Mouse (Mus musculus): ENCODE measurements around the gene Ppip5k2. TPM values are rescaled to one million over a fixed set of nuclear protein-coding genes. Genes with fewer than 3 reads are reported as not detected.
"Not testable (repeated sequence)": the region's sequence is repeated elsewhere in the genome, so short reads cannot be mapped to it uniquely, and the experiment has no call there.

Ppip5k2 gene
- polyA plus RNA-seq, 1 experiment from 2014 or later, result 33.4 TPM

- H3K27me3 ChIP-seq, result no peaks in the 10 kb centered on the region
- 0 out of 2 replicates have a peak, but pooled peaks cover 3% of the 10 kb centered on the region for H3K36me3 ChIP-seq
- H3K9me3 ChIP-seq (replicated peaks), result no peaks in the 10 kb centered on the region
- H3K27ac ChIP-seq, result no peak overlapping the region
- H3K4me3 ChIP-seq (replicated peaks), result no peak overlapping the region
- WGBS, result 95% methylated on average over 2 of the region's 2 CpGs
- peaks cover 3% of the 10 kb centered on the region; the same call in 1 of the 2 replicates for H3K4me1 ChIP-seq
- H3K9ac ChIP-seq, result no peak overlapping the region
- no peak for ATAC-seq (replicated peaks; ENCODE audit: low FRiP score)
- no peak overlapping the region for H3K4me2 ChIP-seq
Measured at GRCm38 (mm10) chr1:97773973-97774372, 3.8 kb upstream of the Ppip5k2 start.

DNA sequence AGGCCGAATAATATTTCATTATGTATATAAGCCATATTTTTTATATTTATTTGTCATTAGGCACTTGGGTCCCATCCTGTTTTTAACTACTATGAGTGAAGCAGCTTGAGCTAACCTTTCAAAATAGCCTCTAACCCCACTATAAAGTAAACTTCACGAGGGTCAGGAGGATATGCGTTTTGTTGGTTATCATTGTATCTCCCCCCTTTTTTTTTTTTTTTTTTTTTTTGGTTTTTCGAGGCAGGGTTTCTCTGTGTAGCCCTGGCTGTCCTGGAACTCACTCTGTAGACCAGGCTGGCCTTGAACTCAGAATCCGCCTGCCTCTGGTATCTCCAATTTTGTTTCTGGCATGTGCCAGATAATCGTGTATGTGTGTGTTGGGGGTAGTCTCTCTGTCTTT, 3.2 kb upstream of the Ppip5k2 start:
- Histone ChIP-seq H3K4me3 (replicated peaks) (no peak overlapping the region), H3K4me2 (no peak overlapping the region), H3K9me3 (replicated peaks) (no peaks in the 10 kb centered on the region), H3K27ac (no peak overlapping the region), H3K4me1 (peaks cover 7% of the 10 kb centered on the region), H3K27me3 (no peaks in the 10 kb centered on the region), H3K36me3 (0 out of 2 replicates have a peak, but pooled peaks cover 3% of the 10 kb centered on the region), H3K9ac (no peak overlapping the region)
- 82% methylated on average over 6 of the region's 6 CpGs for WGBS
- ATAC-seq (replicated peaks; ENCODE audit: low FRiP score), result no peak

GRCm38 (mm10) chr1:97771727-97772126, 1.5 kb upstream of the Ppip5k2 start:
- Histone ChIP-seq H3K4me2 (no peak overlapping the region), H3K4me3 (replicated peaks) (no peak overlapping the region), H3K9ac (no peak overlapping the region), H3K27me3 (no peaks in the 10 kb centered on the region), H3K27ac (no peak overlapping the region), H3K36me3 (0 out of 2 replicates have a peak, but pooled peaks cover 3% of the 10 kb centered on the region), H3K4me1 (peaks cover 18% of the 10 kb centered on the region), H3K9me3 (replicated peaks) (no peaks in the 10 kb centered on the region)
- 94% methylated on average over 5 of the region's 5 CpGs for WGBS
- ATAC-seq (replicated peaks; ENCODE audit: low FRiP score), result no peak

- Histone ChIP-seq H3K27ac (no peak overlapping the region), H3K36me3 (0 out of 2 replicates have a peak, but pooled peaks cover 3% of the 10 kb centered on the region), H3K4me1 (peaks cover 18% of the 10 kb centered on the region), H3K27me3 (no peaks in the 10 kb centered on the region), H3K9ac (no peak overlapping the region), H3K4me3 (replicated peaks) (0 out of 2 replicates have a peak overlapping the region, but pooled peaks have one; percentile 9), H3K9me3 (replicated peaks) (no peaks in the 10 kb centered on the region), H3K4me2 (peak overlapping the region; percentile 35; the same call in 1 of the 2 replicates)
- no peak for ATAC-seq (replicated peaks; ENCODE audit: low FRiP score)
- 72% methylated on average over 7 of the region's 7 CpGs for WGBS
Measured at GRCm38 (mm10) chr1:97771118-97771517, 907 bp upstream of the Ppip5k2 start.

GRCm38 (mm10) chr1:97769294-97769903, 812 bp downstream of the Ppip5k2 start:
- under 1% methylated on average over 40 of the region's 40 CpGs for WGBS
- Histone ChIP-seq H3K27me3 (no peaks in the 10 kb centered on the region), H3K27ac (peak overlapping the region; percentile 93), H3K4me3 (replicated peaks) (peak overlapping the region; percentile 98), H3K4me2 (peak overlapping the region; percentile 69), H3K36me3 (no peaks in the 10 kb centered on the region), H3K4me1 (peaks cover 18% of the 10 kb centered on the region), H3K9ac (peak overlapping the region; percentile 89), H3K9me3 (replicated peaks) (no peaks in the 10 kb centered on the region)
- peak; percentile 7; the same call in 1 of the 2 replicates for ATAC-seq (replicated peaks; ENCODE audit: low FRiP score)

- H3K36me3 ChIP-seq, result no peaks in the 10 kb centered on the region
Measured at GRCm38 (mm10) chr1:97768906-97769293, 1.3 kb downstream of the Ppip5k2 start.

GRCm38 (mm10) chr1:97768089-97768488, 2.1 kb downstream of the Ppip5k2 start:
- Histone ChIP-seq H3K4me3 (replicated peaks) (peak overlapping the region; percentile 12; the same call in 1 of the 2 replicates), H3K27me3 (no peaks in the 10 kb centered on the region), H3K9me3 (replicated peaks) (no peaks in the 10 kb centered on the region), H3K9ac (no peak overlapping the region), H3K27ac (no peak overlapping the region), H3K4me2 (peak overlapping the region; percentile 69), H3K4me1 (peaks cover 18% of the 10 kb centered on the region), H3K36me3 (no peaks in the 10 kb centered on the region)
- WGBS, result 75% methylated on average over 2 of the region's 2 CpGs
- ATAC-seq (replicated peaks; ENCODE audit: low FRiP score), result no peak

More at GRCm38 (mm10) chr1:97768906-97769293, 1.3 kb downstream of the Ppip5k2 start:
- Histone ChIP-seq H3K27ac (peak overlapping the region; percentile 93), H3K4me3 (replicated peaks) (peak overlapping the region; percentile 98), H3K27me3 (no peaks in the 10 kb centered on the region), H3K9me3 (replicated peaks) (no peaks in the 10 kb centered on the region), H3K4me2 (peak overlapping the region; percentile 69), H3K9ac (peak overlapping the region; percentile 89), H3K4me1 (peaks cover 18% of the 10 kb centered on the region)
- 0 out of 2 replicates have a peak, but pooled peaks have one; percentile 1 for ATAC-seq (replicated peaks; ENCODE audit: low FRiP score)
- WGBS, result 13% methylated on average over 7 of the region's 7 CpGs

GRCm38 (mm10) chr1:97765712-97766111, 4.5 kb downstream of the Ppip5k2 start:
- not testable (repeated sequence) for H3K9ac ChIP-seq; H3K9me3 ChIP-seq (replicated peaks); H3K27me3 ChIP-seq; H3K27ac ChIP-seq; H3K4me3 ChIP-seq (replicated peaks); H3K36me3 ChIP-seq; H3K4me2 ChIP-seq; ATAC-seq (replicated peaks; ENCODE audit: low FRiP score)
- peaks cover 15% of the 10 kb centered on the region for H3K4me1 ChIP-seq
- WGBS, result 78% methylated on average over 4 of the region's 4 CpGs

DNA sequence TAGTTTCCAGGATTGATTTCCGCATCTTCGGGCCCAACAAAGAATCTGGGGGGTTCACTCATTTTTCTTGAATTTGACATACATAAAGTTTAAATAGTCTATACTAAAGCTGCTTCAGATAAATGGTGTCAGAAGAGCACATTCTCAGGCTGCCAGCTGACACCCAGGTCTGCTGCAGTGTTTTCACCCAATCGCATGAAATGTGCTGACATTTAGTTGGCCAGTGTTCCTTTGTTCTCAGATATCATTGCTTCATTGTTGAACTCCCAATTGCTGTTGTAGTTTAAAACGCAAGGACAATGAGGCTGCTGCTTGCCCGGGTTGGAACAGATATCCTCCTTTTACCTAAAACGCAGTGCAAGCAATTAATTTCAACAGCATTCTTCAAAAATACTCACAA, 8.7 kb downstream of the Ppip5k2 start:
- Histone ChIP-seq H3K9me3 (replicated peaks) (no peaks in the 10 kb centered on the region), H3K4me1 (no peaks in the 10 kb centered on the region), H3K9ac (no peak overlapping the region), H3K4me3 (replicated peaks) (no peak overlapping the region), H3K27me3 (no peaks in the 10 kb centered on the region), H3K36me3 (peaks cover 2% of the 10 kb centered on the region; the same call in 1 of the 2 replicates), H3K4me2 (no peak overlapping the region), H3K27ac (no peak overlapping the region)
- ATAC-seq (replicated peaks; ENCODE audit: low FRiP score), result no peak
- WGBS, result 85% methylated on average over 6 of the region's 6 CpGs

DNA sequence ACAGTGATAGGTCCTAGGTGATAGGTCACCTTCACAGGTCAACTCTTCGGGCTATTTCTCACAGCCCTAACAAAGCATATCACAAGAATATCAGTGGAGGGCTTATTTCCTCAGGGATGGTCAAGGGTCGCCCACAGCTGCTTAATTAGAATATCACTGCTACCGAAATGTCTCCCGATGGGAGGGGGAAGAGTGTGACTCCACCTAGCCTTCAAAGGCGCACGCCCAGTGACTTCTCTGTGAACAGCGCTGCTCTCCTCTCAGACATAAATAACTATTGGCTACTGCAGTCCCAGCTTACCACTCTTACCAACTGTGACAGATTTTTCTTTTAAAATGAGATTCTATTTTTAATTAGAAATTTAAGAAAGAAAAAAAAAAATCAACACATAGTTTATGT, 9.6 kb downstream of the Ppip5k2 start:
- no peaks in the 10 kb centered on the region for H3K4me1 ChIP-seq
- no peak overlapping the region for H3K27ac ChIP-seq
- H3K9ac ChIP-seq, result no peak overlapping the region
- H3K4me3 ChIP-seq (replicated peaks), result no peak overlapping the region
- no peak for ATAC-seq (replicated peaks; ENCODE audit: low FRiP score)
- H3K27me3 ChIP-seq, result no peaks in the 10 kb centered on the region
- peaks cover 6% of the 10 kb centered on the region; the same call in 1 of the 2 replicates for H3K36me3 ChIP-seq
- H3K9me3 ChIP-seq (replicated peaks), result no peaks in the 10 kb centered on the region
- no peak overlapping the region for H3K4me2 ChIP-seq
- 81% methylated on average over 7 of the region's 7 CpGs for WGBS

DNA sequence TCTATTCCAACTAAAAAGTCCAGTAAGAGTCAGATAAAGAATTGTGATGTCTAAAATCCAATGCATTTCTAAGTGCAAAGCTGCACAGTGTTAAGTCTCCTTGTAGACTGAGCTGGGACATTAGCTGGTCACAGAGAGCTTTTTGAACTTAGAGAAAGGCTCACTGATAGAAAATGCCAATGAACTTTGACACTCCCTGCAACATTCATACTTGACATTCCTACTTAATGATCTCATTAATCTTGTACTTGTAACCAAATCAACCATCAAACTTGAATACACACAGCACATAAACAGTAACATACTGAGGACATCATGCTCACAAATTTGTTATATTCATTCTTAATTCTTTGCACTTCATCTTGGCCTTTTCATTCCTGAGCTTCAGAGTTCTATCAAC, 10.4 kb downstream of the Ppip5k2 start:
- Histone ChIP-seq H3K4me1 (no peaks in the 10 kb centered on the region), H3K4me2 (no peak overlapping the region), H3K9me3 (replicated peaks) (no peaks in the 10 kb centered on the region), H3K27me3 (no peaks in the 10 kb centered on the region), H3K4me3 (replicated peaks) (no peak overlapping the region), H3K36me3 (peaks cover 14% of the 10 kb centered on the region), H3K9ac (no peak overlapping the region), H3K27ac (no peak overlapping the region)
- no peak for ATAC-seq (replicated peaks; ENCODE audit: low FRiP score)

DNA sequence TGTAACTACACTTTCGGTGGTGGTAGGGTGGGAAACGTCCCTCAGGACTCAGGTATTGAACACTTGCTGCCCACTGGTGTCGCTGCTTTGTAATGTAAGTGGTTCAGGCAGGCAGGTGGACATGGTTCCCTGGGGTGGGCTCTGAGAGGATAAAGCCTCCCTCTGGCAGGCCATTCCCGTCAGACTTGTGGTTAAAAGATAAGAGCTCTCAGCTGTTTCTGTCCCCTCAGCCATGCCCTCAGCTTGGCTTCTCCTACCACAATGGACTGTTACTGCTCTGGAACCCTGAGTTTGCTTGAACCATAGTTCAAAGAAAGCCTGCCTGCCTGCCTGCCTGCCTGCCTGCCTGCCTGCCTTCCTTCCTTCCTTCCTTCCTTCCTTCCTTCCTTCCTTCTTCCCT, 15.8 kb downstream of the Ppip5k2 start:
- Histone ChIP-seq H3K4me2 (no peak overlapping the region), H3K4me3 (replicated peaks) (no peak overlapping the region)
- 89% methylated on average over 4 of the region's 4 CpGs for WGBS

GRCm38 (mm10) chr1:97753216-97753615, 17.0 kb downstream of the Ppip5k2 start:
- peaks cover 44% of the 10 kb centered on the region for H3K36me3 ChIP-seq
- H3K27ac ChIP-seq, result no peak overlapping the region
- no peaks in the 10 kb centered on the region for H3K4me1 ChIP-seq
- no peak overlapping the region for H3K4me3 ChIP-seq (replicated peaks)
- H3K4me2 ChIP-seq, result no peak overlapping the region
- H3K9me3 ChIP-seq (replicated peaks), result no peaks in the 10 kb centered on the region
- no peaks in the 10 kb centered on the region for H3K27me3 ChIP-seq
- no peak for ATAC-seq (replicated peaks; ENCODE audit: low FRiP score)
- no peak overlapping the region for H3K9ac ChIP-seq

More for the DNA sequence above, 15.8 kb downstream of the Ppip5k2 start:
- Histone ChIP-seq H3K27ac (no peak overlapping the region), H3K9me3 (replicated peaks) (no peaks in the 10 kb centered on the region), H3K9ac (no peak overlapping the region), H3K4me1 (no peaks in the 10 kb centered on the region), H3K36me3 (peaks cover 39% of the 10 kb centered on the region), H3K27me3 (no peaks in the 10 kb centered on the region)
- no peak for ATAC-seq (replicated peaks; ENCODE audit: low FRiP score)
